Mouse (Mus musculus) Patski (cell line): ENCODE results near the gene Fam155a. TPM values are rescaled to one million over a fixed set of nuclear protein-coding genes. Genes with fewer than 3 reads are reported as not detected.

ENCODE experiments used
- ATAC-seq: fragments of 100-300 bp; one replicate; pipeline ENCODE4 v1.8.0; 2021
- CTCF ChIA-PET: fragments of 350-600 bp; sonication (Branson Sonifier 250); formaldehyde crosslinking; loops from one replicate; lab custom pipeline; 2022; ENCODE audit warnings: inconsistent platforms; lab: Charles Lee
- POLR2A ChIA-PET: fragments of 350-600 bp; sonication (Branson Sonifier 250); formaldehyde crosslinking; loops from one replicate; lab custom pipeline; 2022; ENCODE audit warnings: antibody characterized with exemption, inconsistent platforms; lab: Charles Lee
- DNase-seq: peaks from one replicate; pipeline ENCODE4 v3.0.0-alpha.2; 2011; ENCODE audit warnings: low read depth, low spot score
- H3K27me3 ChIP-seq: fragments of 371-371 bp; one replicate; pipeline ENCODE4 v1.5.1; 2021
- CTCF ChIP-seq: fragments of 100-300 bp; IDR thresholded peaks from one replicate; pipeline ENCODE4 v1.5.1; 2021
- in situ Hi-C: fragments of 300-500 bp; cut with MboI; formaldehyde crosslinking; loops from 3 replicates; pipeline ENCODE4 v1.11.1; 2018; ENCODE audit warnings: low pct_unique_long_range_greater_than_20kb, mixed read lengths
- polyA plus RNA-seq: library from polyadenylated mRNA; unstranded; gene quantifications from one replicate; pipeline ENCODE4 v1.2.3, GENCODE M21; 2021

Fam155a gene
- polyA plus RNA-seq, 1 experiment from 2014 or later, result not detected

DNA sequence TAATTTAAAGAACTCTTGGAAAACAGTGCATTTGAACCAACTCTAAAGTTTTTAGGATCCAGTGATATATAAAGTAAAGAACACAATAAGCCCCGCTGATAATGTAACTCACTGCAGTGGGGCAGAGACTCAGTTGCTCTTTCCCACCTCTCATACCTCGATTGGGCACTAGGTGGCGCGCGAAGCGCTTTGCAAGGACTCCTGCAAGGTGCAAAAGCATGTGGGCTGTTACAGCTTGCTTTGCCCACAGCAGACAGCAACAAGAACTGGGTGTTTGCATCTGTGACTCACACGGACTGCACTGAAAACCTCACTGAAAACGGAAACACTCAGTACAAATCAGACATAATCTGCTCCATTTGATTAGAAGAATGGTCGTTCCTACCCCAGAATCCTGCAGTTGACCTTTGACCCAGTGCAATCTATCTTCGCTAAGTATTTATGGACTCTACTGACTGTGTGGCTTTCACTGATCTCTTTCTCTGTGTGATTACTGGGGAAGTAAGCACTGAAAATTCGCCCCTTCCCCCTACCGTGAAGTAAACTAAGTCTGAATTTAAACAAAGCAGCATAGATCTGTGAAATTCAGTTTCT, 537.5 kb downstream of the Fam155a start:
- CTCF ChIA-PET, result interaction anchor here (0.7 to 1.3 kb wide), 7 partner anchors 8 to 708 kb away, joined by 3 to 5 read pairs (median 3); no protein-coding TSS in a partner anchor
- peaks cover 30% of the 10 kb centered on the region for H3K27me3 ChIP-seq
- DNase-seq (peak; percentile 12), ATAC-seq (peak; percentile 91)
- peak; percentile 95 for TF ChIP-seq CTCF
- in situ Hi-C loops, result loop anchor here (5.0 to 25.0 kb wide), 2 partner anchors 699 to 1154 kb away; no protein-coding TSS in a partner anchor
- POLR2A ChIA-PET, result no interaction called here

DNA sequence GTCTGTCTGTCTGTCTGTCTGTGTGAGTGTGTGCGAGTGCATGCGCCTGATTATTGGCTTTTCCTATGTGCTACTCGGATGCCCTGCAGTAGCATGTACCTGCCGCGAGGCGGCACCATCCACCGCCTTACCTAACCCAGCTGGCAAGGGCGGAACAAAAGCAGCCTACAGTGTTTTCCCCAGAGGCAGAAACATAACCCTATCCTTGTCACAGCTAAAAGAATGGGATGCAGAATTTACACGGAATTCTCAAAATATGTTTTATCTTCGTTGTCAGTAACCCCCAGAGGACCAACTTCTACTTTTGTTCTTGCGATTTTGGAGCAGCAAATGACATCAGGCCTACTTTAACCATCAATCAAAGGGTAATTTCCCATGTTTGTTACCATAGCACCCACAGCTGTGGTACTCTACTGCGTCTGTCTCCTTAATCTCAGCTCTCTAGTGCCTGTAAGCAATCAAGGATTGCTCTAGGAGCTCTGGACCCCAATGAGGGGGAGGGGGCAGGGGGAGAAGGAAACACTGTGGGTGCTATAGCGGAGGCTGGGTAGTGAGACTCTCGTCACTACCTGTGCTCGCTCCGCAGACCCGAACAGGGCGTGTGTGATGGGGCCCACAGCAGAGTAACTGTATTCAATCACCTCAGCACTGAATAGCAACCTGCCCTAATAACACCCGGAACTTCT, 543.0 kb downstream of the Fam155a start:
- ChIA-PET CTCF (interaction anchor here (1.0 to 2.1 kb wide), 2 partner anchors 9 to 15 kb away, joined by 3 to 8 read pairs; no protein-coding TSS in a partner anchor), POLR2A (no interaction called here)
- H3K27me3 ChIP-seq, result peaks cover 4% of the 10 kb centered on the region
- peak; percentile 81 for ATAC-seq
- TF ChIP-seq CTCF, result peak; percentile 91
- DNase-seq, result no peak
- in situ Hi-C loops, result loop anchor here (25.0 kb wide), 1 partner anchor 1159 kb away; no protein-coding TSS in a partner anchor

DNA sequence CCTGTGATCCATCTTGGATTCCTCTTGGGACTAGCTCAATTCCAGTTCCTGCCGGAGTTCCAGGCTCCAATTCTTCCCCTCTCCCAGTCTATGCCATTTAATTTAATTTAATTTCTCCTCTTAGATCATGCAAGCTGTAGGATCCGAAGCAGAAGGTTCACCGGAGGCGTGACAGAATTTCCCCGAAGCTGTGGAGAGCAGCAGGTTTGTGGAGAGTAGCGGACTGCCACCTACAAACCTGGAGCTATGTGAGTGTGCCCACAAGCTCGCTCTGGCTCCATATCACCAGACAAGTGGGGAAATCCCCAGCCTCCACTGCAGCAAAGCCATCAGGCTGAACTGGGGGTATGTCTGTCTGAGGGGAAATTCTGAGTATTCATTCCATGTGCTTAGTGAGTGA, 544.2 kb downstream of the Fam155a start:
- peaks cover 4% of the 10 kb centered on the region for H3K27me3 ChIP-seq
- TF ChIP-seq CTCF, result no peak
- in situ Hi-C loops, result loop anchor here (25.0 kb wide), 1 partner anchor 1161 kb away; no protein-coding TSS in a partner anchor
- POLR2A ChIA-PET, result no interaction called here
- DNase-seq, result no peak
- no peak for ATAC-seq
- CTCF ChIA-PET, result interaction anchor here (1.0 kb wide), 1 partner anchor 12 kb away, joined by 3 read pairs; no protein-coding TSS in a partner anchor

DNA sequence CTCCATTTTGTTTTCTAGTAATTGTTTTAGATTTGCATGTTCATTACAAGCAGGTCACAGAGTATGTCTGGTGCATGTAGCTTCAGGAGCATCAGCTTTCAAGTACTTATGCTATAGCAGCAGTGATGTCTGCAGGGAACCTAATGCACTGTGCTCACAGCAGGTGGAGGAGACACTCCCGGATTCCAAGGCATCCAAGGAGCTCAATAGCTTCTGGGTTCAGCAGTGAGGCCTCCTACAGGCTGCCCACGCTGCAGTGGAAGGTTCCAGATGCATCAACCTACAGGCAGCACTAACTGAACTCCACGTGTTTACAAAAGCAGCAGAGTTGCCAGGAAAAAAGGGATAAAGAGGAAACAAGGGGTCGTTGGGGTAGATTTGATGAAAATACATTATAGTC, 559.2 kb downstream of the Fam155a start:
- no peak for DNase-seq
- in situ Hi-C loops, result no loop called here
- CTCF ChIA-PET, result no interaction called here
- TF ChIP-seq CTCF, result no peak
- ATAC-seq, result no peak
- H3K27me3 ChIP-seq, result peaks cover 3% of the 10 kb centered on the region
- POLR2A ChIA-PET, result no interaction called here

DNA sequence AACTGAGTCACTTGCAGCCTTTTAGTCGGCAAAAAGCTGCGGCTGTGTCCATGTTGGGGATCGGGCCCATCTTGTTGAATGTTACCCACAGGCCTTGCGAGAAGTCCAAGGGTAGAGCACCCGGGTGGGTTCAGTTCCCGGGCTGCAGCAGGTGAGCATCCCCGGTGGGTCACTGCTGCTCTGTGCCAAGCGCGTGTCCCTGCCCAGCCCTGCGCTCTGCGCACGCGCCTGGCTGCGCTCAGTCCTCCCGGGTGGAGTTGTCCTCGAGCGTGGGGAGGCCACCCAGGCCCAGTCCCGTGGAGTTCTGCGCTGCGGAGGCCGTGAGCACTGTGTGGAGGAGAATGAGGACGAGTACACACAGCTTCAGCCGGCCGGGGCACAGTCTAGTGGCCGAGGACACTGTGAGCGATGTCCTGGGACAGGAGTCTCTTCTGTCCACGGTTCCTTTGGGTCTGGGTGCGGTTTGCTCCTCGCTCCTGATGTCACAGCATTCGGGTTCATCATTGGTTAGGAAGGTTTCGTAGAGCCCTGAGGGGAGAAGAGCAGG, 563.4 kb downstream of the Fam155a start:
- H3K27me3 ChIP-seq, result peaks cover 3% of the 10 kb centered on the region
- ChIA-PET CTCF (no interaction called here), POLR2A (no interaction called here)
- DNase-seq (no peak), ATAC-seq (no peak)
- in situ Hi-C loops, result no loop called here
- TF ChIP-seq CTCF, result no peak

DNA sequence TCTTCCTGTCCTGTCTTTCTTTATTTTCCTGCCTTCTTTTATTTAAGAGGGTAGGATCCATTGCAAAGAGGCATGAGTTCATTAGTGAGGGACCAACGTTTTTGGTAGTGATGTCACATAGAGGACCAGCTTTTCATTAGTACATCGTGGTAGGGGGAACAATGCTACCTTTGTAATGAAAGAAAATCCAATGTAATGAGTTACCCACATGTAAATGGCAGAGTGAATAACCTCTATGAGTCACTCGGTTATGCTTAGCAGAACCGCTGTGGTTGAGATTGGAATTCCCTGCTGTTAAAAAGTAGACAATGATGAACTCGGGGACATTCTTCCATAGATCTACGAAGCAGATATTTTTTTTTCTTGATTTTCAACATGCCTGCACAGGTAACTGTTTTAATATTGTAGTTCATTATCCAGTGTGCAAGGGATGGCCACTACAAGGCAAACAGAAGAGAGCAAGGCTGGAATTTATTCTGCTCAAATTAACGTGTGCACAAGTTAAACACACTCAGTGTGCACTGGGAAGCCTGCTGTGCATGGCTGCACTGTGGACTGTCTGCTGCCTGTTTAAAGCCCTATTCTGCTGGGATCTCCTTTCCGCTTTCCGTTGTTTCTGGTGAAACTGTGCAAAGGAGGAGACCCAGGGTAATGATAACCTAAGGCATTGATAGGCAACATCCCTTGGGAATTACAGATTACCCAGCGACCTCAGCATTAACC, 566.5 kb downstream of the Fam155a start:
- peak; percentile 31 for DNase-seq
- ChIA-PET POLR2A (no interaction called here), CTCF (interaction anchor here (1.7 kb wide), 1 partner anchor 10 kb away, joined by 3 read pairs; no protein-coding TSS in a partner anchor)
- in situ Hi-C loops, result no loop called here
- ATAC-seq, result peak; percentile 96
- no peak for TF ChIP-seq CTCF
- peaks cover 3% of the 10 kb centered on the region for H3K27me3 ChIP-seq

DNA sequence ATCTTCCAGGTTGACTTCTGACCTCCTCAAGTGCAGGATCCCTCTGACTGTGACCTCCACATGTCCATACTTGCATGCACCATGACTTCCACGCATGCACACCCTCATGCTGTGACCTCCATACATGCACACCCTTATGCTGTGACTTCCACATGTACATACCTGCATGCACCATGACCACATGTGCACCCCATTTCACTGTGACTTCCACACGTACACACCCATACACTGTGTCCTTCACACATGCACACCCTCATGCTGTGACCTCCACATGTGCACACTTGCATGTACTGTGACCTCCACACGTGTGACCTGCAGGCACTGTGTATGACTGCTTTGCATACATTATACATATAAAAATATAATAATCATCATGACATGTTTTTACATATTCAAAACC, 570.9 kb downstream of the Fam155a start:
- ChIA-PET POLR2A (no interaction called here), CTCF (interaction anchor here (2.0 kb wide), 1 partner anchor 25 kb away, joined by 4 read pairs; no protein-coding TSS in a partner anchor)
- no peak for ATAC-seq
- no peak for TF ChIP-seq CTCF
- DNase-seq, result no peak
- in situ Hi-C loops, result no loop called here
- no peaks in the 10 kb centered on the region for H3K27me3 ChIP-seq

DNA sequence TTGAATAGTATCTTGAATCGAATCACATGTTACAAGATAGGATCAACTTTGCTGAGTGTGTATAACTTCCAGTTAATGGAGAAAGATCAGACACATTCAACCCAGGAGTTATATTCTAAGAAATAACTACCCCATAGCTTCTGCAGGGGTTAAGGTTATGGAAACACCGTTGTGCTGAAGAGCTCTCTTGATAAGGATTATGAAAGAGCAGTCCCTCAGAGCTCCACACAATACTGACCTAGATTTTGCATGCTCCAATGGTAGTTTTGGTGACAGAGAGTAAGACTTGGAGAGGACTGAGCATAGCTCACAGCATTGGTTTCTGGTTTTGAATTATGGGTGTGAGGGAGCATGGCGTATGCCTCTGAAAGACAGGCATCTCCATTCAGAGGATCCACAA, 579.3 kb downstream of the Fam155a start:
- ChIA-PET POLR2A (no interaction called here), CTCF (no interaction called here)
- TF ChIP-seq CTCF, result no peak
- no peak for DNase-seq
- in situ Hi-C loops, result no loop called here
- no peak for ATAC-seq
- no peaks in the 10 kb centered on the region for H3K27me3 ChIP-seq

DNA sequence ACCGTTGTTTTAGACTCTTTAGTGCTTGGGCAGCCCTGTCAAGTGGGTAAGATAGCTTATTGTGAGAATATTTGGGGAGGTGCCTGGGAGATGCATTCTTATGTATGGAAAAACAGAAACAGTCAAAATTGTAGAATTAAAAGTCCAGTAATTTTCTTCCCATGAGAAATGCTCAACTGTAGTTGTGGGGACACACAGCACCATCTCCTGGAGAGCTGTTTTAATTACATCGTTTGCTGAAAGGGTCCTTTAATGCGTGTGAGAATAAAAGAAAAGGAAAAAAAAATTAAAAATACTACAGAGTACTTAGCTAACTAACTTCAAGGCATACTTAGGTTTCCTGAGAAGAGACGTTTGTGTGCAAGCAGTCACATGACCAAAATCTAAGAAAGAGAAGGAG, 582.3 kb downstream of the Fam155a start:
- H3K27me3 ChIP-seq, result no peaks in the 10 kb centered on the region
- ATAC-seq (peak; percentile 51), DNase-seq (no peak)
- in situ Hi-C loops, result no loop called here
- ChIA-PET POLR2A (no interaction called here), CTCF (interaction anchor here (1.0 to 2.1 kb wide), 6 partner anchors 9 to 134 kb away, joined by 3 to 11 read pairs (median 3); no protein-coding TSS in a partner anchor)
- peak; percentile 61 for TF ChIP-seq CTCF

DNA sequence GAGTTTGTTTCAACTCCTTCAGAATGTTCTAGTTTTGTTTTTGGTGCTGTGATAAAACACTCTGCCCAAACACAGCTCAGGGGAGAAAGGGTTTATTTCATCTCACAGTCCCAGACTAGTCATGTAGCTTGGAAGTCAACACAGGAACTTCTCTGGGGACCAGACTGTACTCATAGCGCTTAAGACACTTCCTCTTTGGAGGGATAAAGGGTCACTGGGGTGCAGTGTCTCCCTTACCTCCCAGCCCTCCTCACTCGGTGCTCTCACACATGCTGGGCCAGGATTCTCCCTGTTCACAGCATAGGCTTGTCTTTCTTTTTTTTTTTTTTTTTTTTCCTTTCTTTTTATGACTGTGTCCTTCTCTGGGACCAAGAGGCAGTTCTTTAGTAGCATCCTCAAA, 585.8 kb downstream of the Fam155a start:
- H3K27me3 ChIP-seq, result no peaks in the 10 kb centered on the region
- ChIA-PET CTCF (interaction anchor here (3.8 kb wide), 1 partner anchor 10 kb away, joined by 23 read pairs; no protein-coding TSS in a partner anchor), POLR2A (interaction anchor here (0.7 kb wide), 1 partner anchor 529 kb away, joined by 4 read pairs; no protein-coding TSS in a partner anchor)
- TF ChIP-seq CTCF, result no peak
- no peak for DNase-seq
- in situ Hi-C loops, result no loop called here
- no peak for ATAC-seq
